Mouse (Mus musculus) c-Kit-negative CD71-positive TER-119-positive erythroid progenitor cells, embryonic 14.5 days (primary cell): ENCODE data around the gene Elf2.
"Not testable (repeated sequence)": the region's sequence is repeated elsewhere in the genome, so short reads cannot be mapped to it uniquely, and the experiment has no call there.

Experiments used
- DNase-seq: peaks from one replicate; pipeline ENCODE4 v3.0.0-alpha.2; 2013; ENCODE audit warnings: low read depth, low spot score

Elf2 gene

DNA sequence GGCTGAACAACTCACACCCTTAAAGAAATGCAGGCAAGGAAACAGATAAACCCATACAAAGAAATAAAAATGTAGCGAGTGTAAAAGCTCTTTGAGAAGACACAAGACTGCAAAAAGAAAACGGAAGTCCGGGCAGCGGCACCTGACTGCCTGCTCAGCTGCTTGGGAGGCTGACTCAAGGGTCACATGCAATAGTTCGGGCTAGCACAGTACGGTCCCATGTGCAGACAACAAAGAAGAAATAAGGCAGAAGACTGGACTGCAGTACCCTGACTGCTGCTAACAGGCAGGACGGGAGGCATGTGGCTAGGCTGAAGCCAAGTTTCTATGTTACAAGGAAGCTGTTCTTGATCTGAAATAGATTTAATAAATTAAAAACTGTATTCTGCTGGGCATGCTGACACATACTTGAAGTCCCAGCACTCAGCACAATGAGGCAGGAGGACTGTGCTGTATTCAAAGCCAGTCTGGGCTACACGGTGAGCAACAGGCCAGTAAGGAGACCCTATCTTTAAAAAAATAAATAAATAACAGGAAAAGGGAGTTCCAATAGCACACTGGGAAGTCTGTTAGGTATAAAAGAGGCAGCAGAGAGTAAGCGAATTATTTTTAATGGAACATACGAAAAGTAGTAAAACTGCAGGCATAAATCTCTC lies 7.1 kb downstream of the Elf2 start:
- no peak for DNase-seq

DNA sequence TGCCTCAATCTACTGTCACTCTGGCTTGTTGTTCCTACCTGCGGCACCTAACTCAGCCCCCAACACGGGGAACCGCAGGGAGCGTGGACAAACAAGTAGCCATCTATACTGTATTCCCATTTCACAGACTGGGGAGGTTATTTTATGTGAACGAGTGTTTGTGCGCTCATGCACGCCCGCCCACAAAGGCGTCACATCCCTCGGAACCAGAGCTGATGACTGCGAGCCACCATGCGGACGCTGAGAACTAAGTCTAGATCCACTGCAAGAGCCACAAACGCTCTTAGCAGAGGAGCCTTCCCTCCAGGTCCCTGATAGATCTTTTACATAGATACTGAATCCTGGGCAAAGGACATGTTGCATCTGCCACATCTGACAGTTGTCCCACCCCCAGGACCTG lies 10.4 kb downstream of the Elf2 start:
- no peak for DNase-seq

DNA sequence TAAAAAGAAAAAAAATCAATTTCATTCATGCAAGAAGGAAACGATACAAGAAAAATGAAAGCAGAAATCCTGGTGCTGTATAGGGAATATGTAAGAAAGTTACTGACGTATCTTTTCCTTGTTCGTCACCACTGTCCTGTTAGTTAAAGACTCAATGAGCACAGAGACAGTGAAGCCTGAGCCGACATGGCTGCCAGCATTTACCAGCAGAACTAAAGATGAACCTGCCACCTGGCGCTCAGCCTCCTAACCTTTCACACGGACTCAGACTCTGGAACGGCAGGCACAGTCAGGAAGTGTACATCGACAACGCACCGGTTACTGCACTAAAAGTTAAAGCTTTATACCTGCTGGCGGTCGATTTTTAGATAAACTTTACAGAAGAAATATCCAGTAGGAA lies 11.9 kb downstream of the Elf2 start:
- DNase-seq = no peak

DNA sequence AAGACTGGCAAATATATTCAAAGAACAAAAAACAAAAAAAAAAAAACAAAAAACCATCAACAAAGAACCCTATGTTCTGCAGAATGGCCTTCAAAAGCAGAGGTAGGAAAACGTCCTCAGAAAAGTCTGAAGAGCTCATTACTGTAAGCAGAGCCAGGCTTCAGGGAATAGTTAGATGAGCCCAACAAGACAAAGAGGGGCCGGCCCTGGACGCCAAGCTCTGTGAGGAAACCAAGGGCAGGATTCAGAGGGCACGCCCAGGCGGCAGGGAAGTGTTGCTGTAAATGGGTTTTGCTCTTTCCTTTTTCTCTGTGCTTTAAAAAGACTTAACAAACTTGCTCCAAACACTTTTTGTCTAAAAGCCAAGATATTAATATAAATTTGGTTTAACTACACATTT lies 12.6 kb downstream of the Elf2 start:
- no peak for DNase-seq

DNA sequence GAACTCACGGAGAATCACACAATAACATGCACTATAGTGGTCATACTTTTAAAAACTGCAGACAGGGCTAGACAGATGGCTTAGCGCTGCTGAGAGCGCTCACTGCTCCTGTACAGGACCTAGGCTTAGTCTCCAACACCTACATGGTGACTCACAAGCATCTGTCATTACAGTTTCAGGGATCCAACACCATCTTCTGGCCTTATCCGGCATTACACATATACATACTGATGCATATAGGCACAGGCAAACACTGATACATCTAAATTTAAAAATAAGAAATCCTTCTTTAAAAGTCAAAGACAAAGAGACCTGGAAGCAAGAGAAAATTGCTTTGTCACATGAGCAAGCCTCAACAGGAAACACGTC lies 13.1 kb downstream of the Elf2 start:
- DNase-seq = no peak

DNA sequence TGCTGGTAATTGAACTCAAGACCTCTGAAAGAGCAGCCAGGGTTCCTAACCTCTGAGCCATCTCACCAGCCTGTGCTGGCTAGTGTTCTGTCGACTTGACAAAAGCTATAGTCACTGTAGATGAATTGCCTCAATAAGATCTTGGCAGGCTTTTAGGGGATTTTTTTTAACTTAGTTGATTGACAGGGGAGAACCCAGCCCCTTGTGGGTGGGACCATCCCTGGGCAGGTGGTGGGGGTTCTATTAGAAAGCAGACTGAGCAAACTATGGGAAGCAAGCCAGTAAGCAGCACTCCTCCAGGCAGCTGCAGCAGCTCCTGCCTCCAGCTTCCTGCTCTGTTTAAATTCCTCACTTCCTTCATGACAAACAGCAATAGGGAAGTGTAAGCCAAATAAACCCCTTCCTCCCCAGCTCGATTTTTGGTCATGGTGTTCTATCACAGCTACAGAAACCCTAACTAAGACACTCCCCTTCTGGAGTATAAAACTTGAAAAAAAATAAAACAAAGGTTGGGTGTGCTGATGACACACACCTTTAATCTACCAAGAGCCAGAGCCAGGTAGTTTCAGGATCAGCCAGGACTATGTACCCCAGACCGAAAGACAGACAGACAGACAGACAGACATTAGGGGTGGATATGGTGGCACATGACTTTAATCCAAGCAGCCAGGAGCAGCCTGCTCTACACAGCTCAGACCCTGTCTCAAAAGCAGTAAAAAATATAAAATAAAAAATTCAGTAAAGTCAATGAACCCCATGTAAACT lies 13.6 kb downstream of the Elf2 start:
- no peak for DNase-seq

DNA sequence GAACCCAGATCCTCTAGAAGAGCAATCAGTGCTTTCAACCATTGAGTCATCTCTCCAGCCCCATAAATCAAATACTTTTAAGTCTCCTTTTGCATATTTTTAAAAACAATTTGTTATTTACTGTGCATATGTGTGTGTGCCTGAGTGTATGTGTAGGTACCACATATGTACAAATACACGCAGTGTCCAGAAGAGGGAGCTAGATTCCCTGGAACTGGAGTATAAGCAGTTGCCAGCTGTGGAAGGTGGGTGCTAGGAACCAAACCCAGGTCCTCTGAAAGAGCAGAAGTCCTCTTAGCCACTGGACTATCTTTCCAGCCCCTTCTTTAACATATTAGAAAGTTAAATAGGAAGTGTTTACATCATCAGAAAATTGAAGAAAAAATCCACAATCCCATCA lies 15.0 kb downstream of the Elf2 start:
- DNase-seq = no peak

DNA sequence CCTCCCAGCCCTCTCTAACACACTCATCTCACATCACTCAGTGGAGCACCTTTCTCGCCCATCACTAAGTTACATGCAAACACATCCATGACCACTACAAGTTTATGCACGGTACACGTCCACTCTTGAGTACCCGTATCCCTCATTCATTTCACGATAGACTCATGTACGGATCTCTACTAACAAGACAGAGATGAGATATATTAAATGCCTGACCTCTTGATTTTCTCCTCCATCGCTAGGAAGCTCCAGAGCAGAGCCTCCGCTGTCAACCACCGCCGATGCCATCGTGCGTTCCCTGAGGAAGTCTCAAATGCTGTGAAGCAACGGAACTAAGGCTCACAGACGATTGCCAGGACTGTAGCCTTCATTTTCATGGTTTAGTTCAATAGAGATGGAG lies 17.5 kb downstream of the Elf2 start:
- DNase-seq = no peak

DNA sequence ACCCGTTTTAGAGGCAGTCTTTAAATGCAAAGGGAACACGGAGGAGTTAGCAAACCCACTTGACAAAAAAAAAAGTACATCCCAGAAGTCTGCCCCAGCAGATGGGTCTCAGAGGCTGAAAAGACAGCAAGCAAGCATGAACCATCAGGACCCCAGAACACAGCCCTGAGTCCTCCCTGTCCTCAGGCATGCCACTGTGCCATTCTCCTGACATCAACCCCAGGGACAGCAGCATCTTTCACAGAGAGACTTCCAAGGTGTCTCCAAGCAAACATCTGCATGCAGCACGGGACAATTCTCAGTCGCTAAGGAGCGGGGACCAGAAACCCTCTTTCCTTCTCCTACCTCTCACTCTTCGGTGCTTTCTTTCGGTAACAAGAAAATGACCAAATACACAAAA lies 18.1 kb downstream of the Elf2 start:
- no peak for DNase-seq

DNA sequence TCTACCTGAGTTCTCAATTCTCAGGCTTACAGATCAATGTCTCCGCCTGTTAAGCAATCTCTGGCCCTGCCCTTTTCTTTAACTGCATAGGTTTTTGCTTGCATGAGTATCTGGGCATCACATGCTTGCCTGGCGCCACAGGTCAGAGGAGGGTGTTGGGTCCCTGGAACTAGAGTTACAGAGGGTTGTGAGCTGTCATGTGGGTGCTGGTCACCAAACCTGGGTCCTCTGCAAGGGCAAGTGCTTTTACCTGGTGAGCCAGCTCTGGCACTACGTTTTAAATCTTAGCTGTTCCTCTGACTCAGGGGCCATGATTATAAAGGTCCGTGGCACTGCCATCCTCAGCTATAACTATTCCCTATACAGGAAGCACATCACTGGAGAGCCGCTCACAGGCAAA lies 19.3 kb downstream of the Elf2 start:
- no peak for DNase-seq

DNA sequence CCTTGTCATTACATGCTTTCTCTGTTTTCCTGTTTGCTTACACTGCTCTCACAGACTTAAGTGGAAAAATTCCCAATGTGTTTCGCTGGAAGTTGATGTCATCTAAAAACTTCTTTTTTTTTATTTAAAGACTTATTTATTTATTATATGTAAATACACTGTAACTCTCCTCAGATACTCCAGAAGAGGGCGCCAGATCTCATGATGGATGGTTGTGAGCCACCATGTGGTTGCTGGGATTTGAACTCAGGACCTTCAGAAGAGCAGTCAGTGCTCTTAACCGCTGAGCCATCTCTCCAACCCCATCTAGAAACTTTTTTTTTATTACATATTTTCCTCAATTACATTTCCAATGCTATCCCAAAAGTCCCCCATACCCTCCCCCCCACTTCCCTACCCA lies 22.4 kb downstream of the Elf2 start:
- DNase-seq = not testable (repeated sequence)

DNA sequence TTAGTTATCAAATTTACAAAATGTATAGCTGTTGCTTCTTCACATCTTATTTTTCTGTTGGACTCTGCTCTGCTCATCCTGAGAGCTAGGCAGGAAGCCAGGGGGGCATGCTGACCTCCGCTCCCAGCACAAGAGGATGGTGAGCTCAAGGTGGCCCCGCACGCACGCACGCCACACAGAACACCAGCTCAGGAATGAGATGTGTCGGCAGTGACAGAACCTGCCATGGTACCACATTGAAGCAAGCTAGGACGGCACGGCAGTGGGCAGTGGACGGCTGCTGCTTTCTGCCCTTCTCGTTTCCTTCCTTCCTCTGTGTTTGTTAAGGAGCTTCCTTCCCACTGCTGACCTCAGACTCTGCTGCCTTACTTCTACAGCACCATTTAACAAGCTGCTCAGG lies 23.6 kb downstream of the Elf2 start:
- no peak for DNase-seq

DNA sequence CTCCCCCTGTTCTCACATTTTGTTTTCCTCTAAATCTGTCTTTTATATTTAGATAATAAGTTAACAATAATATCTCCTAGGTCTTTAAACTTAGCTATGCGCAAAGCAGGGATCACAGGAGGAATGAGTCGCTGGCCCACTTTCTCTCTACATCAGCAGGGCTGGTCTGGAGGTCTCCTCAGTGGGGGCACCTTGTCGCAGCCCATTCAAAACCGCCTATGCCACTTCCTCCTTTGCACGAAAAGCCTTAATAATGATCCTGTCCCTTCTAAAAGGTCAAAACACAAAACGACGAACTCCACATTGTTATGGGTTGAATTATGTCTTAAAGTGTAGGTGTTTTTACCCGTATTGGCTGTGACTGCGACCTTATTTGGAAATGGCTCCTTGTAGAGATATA lies 28.8 kb downstream of the Elf2 start:
- no peak for DNase-seq

DNA sequence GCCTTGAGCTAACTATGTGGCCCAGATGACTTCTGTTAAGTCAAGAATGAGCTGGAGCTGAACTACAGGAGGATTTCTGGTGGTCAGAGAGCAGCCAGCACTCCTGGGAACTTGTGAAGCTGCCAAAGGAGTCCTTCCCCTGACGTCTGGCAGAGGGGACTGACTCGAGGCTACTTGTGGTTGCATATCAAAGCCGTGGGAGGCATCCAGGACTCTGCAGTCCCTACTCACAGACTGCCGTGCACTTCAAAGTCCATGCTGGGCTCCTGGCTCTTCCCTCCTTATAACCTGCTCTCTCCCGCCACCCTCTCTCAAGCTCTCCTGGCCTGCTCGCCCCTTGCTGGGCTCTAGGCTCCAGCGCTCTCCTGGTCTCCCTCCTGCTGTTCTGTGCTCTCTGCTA lies 30.4 kb downstream of the Elf2 start:
- DNase-seq = no peak

DNA sequence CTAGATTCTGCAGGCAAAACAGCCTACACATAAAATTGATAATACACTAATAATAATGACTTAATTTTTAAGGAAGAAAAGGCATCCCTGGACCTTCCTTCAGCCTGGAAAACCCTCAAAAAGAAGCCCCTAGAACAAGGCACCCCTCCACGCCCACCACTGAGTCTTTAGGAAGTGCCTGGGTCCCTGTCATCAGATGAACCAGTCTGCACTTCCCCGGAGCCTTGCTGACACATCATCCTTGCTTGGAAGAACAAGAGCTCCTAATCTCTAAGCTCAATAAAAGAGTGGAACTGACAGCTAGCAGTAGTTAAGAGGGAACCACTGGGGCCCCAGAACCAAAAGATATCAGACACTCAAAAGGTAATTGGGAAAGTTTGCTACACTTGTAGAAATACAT lies 33.8 kb downstream of the Elf2 start:
- DNase-seq = no peak

DNA sequence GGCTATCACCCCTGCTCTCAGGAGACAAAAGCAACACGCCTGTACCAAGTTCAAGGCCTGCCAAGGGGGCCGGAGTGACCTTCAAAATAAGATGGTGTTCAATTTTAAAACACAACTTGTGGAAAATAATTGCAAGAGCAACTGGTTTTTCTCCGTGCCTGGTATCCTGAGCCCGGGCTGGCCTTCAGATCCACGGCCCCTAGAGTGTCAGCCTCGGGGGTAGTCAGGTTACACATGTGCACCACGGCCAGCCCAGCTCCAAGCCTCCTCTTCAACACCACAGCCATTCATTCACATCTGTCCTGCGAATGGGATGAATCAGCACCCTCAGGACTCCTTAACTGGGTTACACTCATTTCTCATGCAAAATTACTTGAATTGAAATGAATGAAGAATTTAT lies 34.5 kb downstream of the Elf2 start:
- DNase-seq = no peak

DNA sequence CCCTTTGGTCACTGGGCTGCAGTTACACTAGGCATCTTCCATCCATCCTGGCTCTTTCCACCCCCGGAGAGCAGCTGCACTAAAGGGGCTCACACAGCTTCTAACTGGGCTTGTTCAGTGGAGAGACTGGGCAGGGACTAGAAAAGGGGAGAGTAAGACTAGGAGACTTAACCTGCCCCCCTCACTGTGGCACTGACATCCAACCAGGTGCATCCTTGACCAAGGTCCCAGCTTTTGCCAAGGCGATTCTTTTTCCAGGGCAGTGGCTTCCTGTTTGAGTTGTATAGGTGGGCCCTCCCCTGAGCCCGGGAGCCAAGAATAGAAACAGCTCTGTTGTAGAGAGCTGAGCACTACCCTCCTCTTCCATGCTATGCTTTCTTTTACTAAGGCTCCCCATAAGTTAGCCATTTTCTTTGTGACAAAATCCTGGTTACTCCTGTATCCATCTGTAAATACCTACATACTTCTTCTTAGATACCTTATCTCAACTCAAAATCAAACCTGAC lies 37.4 kb downstream of the Elf2 start:
- no peak for DNase-seq

DNA sequence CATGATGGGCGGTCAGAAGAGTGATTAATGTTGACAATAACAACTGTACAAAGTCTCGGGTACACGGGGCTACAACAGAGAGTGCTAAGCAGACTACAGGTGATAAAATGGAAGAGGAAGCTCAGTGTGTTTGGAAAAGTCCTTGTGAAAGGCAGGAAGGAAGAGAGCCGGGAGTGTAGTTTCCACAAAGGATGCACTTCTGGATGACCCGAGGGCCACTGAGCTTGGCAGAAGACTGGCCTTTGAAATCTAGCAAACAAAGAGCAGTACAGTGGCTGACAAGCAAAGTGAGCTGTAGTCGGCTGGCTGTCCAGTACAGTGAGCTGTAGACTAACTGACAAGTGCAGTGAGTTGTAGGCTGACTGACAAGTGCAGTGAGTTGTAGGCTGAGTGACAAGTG lies 38.9 kb downstream of the Elf2 start:
- no peak for DNase-seq

DNA sequence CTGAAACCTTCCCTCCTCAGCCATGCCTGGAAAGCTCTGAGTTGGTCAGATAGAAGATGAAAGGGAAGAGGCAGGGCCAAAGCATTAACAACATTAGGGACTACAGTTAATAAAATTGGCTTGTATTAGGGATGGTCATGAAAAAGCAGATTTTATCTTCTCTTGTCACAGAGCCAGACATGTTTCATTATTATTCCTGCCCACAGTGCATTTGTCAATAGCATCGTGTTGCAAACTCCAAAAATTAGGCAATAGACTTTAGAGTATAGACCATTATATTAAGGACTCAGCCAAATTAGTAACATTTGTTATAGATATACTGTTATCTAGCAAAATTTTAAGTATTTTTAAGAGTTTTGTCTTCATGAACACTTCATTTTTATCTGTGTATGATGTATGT lies 43.7 kb downstream of the Elf2 start:
- no peak for DNase-seq

DNA sequence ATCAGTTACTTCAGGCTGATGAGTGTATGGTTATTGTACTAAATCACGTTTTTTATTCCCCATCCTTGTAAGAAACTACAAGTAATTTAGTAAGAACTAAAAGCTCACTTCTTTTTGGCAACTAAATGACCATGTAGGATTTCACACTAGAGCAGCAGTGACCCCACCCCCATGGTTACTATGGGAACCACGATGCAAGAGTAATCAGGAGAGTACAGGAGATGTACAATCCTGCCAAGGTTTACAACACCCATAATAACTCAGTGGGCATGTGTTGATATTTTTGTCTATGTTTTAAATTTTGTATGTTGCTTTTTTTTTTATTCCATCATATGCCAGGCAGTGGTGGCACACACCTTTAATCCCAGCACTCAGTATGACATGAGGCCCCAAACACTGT lies 45.2 kb downstream of the Elf2 start:
- DNase-seq = no peak

DNA sequence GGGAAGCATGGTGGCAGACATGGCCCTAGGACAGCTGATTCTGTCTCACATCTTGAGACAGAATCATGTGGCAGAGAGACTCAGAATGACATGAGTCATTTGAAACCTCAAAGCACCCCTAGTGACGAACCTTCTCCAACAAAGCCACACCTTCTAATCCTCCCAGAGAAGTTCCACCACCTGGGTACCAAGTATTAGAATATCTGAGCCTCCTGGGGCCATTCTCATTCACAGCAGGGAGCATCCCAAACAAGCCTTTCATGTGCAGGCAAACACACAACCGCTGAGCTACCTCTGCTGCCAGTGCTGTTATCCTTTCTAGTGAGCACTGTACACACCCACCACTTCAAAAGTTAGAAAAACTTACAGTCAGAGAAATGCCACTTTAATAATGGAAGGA lies 46.2 kb downstream of the Elf2 start:
- DNase-seq = no peak

DNA sequence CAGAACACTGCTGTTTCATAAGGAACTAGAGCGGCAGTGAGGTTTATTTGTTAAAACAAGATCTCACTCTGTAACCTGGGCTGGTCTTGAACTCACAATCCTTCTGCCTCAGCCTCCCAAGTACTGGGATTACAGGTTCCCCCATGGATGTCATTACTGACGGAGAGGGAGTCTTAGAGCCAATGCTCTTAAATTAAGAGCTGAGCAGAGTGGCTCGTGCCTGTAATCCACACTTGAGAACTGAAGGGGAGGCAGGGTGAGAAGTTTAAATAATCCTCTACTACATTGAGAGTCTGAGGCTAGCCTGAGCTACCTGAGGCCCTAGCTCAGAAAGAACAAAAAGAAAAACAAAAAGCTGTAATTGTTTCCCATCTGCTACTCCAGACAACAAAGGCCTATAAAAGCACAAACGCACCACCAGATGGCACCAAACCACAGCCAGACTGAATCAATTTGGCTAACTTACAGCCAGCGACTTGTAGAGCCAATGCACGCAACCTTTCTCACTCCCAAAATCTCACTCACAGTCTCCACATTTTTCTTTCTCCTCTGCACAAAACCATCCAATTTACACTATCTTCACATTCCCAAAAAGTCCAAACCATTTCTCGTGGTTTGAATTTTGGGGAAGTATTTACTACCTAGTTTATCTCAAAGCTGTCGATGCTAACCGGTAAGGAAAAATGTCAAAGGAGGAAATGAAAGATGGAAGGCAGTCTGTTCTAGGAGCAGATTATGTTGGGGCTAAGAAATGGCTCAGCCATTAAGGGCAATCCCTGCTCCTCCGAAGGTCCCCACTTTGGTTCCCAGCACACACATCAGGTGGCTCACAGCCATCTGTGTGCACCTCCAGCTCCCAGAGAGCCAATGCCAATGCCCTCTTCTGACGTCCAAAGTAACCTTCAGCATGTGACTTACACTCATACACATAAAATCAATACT lies 51.3 kb downstream of the Elf2 start:
- peak; percentile 47 for DNase-seq
